Mouse (Mus musculus): ENCODE results near the gene Ldhd.

- TF ChIP-seq CTCF (IDR thresholded peaks at IDR 0.05 in 2 of 3, conservative IDR thresholded peaks at IDR 0.05 in 1 of 3; ENCODE audit: control insufficient read depth in 1 of 3, insufficient read depth in 1 of 3, low read depth in 2 of 3, low read length in 3 of 3, poor library complexity in 1 of 3, severe bottlenecking in 1 of 3) = no peak
- TF ChIP-seq POLR2A (IDR thresholded peaks at IDR 0.05; ENCODE audit: control insufficient read depth in 1 of 2, insufficient read depth in 1 of 2, low read depth in 1 of 2, low read length in 2 of 2, poor library complexity in 1 of 2) = no peak
Measured at GRCm38 (mm10) chr8:111591176-111591575, 39.0 kb downstream of the Ldhd start.

All from MEL (cell line).